Mouse (Mus musculus): ENCODE data around the gene Nmrk2.

GRCm38 (mm10) chr10:81200605-81201287 lies 1.1 kb downstream of the Nmrk2 start:
- no peak for TF ChIP-seq CTCF (IDR thresholded peaks at IDR 0.05; ENCODE audit: insufficient read depth, low read depth, low read length)
- TF ChIP-seq POLR2A (IDR thresholded peaks at IDR 0.05; ENCODE audit: insufficient read depth, low read depth, low read length): no peak
